Mouse (Mus musculus): ENCODE data around the gene Cyth4.

- TF ChIP-seq POLR2A (IDR thresholded peaks at IDR 0.05; ENCODE audit: borderline replicate concordance, low read depth, low read length), result no peak
- TF ChIP-seq CTCF (IDR thresholded peaks at IDR 0.05; ENCODE audit: low read depth, low read length), result no peak
Measured at GRCm38 (mm10) chr15:78643633-78644032, 46.8 kb downstream of the Cyth4 start.
